Mouse (Mus musculus): ENCODE results near the gene Zfp867.

Zfp867 gene

DNA sequence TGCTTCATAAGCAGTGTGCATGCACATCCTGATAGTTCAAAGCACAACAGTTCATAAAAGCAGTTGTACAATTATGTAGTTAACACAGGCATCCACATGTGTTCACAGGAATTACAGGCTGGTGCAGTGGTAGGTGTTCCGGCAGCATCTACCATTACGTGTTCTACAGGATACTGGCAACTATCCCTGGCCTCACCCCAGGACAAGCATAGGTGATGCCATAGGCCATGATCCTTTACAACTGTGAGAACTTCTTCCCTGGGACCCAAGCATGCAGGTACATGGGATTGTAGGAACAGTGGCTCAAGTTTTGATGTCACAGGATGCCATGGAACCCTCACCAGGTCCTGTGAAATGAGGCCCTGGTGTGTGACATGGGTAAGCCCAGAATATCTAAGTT is 11.8 kb downstream of the Zfp867 start:
- DNase-seq (ENCODE audit: low spot score in 2 of 2) = no peak

DNA sequence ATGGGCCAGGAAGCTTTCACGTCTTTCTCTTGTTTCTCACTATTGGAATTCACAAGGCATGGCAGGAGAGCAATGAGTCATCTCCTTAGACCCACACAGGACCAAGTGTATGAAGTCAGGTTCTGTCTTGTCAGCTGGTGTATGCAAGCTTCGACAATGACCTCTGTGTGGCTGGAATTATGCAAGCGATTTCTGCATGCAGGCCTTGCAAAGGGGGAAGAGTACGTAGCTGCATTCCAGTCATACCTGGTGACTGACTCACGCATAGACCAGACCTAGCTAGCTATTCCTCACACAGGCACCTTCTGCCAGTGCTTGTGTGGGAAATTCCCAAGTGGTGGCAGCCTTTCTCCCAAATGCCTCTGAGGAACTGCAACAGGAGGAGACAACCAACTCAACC is 13.3 kb downstream of the Zfp867 start:
- DNase-seq (ENCODE audit: low spot score in 2 of 2) = peak in 1 of 2 experiments; percentile 46

DNA sequence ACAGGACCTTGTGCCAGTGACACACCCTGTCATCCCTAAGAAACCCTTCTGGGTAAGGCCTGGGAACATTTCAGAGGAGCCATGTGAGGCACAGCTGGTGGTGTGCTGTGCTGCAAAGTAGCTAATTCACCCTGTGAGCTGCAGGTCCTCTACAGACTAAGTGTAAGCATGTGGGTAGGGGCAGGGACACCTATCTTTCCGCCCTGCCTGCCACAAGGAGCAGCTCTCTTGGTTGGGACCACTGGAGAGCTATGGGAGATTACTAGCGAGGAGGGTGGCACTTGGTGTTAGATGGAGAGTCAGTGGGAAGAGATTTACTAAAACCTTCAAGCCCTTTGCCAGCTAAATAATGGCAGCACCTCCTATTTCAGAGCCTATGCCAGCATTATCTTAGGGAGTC is 15.4 kb downstream of the Zfp867 start:
- DNase-seq (ENCODE audit: low spot score in 2 of 2) = no peak

DNA sequence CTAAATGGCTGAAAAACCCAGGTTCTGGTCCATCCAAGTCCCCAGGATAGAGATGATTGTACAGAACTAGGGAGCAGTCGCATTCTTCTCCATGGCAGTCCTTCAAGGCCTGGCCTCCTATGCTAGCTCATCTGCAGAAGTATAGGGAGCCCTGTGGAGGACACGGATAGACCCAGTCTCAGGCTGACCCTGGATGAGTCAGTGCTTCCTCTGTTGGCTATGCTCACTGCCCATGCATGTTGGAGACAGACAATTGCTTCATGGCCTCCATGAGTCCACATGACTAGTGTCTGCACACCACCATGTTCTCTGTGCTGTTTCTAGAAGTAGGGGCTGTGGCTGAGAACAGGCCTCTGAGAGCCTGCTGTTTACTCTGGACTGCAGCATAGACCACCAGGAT is 15.9 kb downstream of the Zfp867 start:
- DNase-seq (ENCODE audit: low spot score in 2 of 2) = no peak

DNA sequence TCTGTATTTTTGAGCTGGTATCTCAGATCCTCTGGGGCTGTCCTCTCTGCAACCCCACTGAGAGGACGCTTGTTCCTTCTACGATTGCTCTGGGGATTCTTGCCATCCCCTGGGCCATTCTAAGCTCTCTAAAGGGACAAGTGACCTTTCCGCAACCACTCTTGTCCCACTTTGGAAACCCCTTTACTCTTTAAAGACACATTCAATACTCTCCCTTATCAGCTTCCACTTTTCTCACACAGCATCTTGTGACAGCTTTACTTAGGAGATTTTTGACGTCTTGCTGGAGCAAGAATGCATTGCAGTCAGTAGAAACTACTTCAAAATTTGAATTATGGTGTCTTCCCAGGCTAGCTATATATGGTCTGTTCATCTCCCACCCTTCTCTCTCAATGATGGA is 21.2 kb downstream of the Zfp867 start, which contains the start of gene Snap47:
Snap47 (minus strand) TSS at position 101 of the 400 bp plus-strand sequence.
- no peak for DNase-seq (ENCODE audit: low spot score in 2 of 2)

DNA sequence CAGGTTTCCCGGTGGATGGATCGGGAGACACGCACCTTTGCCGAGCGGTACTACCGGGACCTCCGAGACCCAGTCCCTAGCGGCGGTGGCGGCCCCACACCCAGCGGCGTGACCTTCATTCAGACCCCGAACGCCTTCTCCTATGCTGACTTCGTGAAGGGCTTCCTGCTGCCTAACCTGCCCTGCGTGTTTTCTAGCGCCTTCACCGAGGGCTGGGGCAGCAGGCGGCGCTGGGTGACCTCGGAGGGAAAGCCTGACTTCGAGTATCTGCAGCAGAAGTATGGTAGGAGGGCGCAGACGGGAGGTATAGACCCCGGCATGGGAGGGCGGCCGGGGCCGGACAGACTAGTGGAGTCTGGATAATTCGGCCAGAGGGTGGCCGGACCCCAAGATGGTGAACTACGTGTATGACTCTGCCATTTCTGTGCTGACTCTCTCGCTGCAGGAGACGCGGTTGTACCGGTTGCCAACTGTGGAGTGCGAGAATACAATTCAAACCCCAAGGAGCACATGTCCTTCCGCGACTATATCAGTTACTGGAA is 22.0 kb downstream of the Zfp867 start:
- DNase-seq (ENCODE audit: low spot score in 2 of 2) = peak in 1 of 2 experiments; percentile 22

DNA sequence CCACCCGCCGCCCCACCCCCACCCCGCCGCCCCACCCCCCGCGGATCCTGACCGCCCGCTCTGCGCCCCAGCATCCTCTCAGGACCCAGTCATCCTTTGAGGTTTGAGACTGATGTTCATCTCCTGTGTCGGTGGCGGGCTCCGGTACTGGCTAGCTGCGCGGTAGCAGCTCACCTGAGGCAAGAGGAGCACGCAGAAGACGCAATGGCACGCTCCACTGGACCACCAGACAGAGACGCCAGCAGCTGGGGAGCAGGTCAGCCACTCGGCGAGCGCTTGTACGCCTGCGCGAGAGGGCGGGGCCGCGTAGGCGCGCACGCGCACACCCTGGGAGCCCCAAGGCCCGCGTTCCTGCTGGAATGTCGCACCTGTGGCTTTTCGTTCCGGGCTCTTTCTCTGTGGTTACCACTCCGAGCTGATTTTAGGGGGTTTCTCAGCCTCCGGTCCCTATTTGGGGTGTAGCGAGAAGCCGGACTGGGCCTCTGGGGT is 22.5 kb downstream of the Zfp867 start, which contains the start of gene Jmjd4:
Jmjd4 (plus strand) TSS at position 305 of the 489 bp plus-strand sequence.
- peak; percentile 81 to 92 for DNase-seq (ENCODE audit: low spot score in 2 of 2)

DNA sequence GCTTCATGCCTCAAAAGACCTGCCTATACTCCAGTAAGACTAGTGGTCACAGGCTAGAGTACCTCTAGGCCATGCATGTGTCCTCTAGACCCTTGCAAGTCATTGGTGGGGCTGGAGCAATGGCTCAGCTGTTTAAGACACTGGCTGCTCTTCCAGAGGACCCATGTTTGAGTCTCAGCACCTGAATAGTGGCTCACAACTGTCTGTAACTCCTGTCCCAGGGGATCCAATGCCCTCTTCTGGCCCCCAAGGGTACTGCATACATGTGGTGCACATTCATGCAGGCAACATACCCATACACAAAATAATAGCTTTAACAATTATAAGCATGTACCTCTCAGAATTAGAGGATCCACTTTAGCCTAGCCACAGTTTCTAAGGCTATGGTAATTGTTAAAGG is 29.2 kb downstream of the Zfp867 start:
- no peak for DNase-seq (ENCODE audit: low spot score in 2 of 2)

DNA sequence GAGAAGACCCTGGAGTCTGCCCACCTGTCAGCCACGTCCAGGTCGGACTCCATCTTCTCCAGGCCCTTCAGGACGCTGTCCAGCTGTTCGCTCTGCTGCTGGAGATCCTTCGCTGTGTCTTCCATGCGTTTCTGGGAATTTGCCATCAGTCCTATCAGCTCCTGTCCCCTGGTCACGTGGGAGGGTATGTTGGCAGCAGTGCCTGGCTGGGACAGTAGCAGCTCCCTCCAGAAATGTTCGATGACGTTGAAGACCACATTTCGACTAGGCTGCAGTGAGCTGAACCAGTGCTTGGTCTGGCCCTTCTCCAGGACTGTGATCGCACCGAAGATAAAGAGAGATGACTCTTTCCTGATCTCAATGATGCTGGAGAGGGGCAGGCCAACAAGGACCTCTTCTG is 34.3 kb downstream of the Zfp867 start:
- DNase-seq (ENCODE audit: low spot score in 2 of 2) = no peak

DNA sequence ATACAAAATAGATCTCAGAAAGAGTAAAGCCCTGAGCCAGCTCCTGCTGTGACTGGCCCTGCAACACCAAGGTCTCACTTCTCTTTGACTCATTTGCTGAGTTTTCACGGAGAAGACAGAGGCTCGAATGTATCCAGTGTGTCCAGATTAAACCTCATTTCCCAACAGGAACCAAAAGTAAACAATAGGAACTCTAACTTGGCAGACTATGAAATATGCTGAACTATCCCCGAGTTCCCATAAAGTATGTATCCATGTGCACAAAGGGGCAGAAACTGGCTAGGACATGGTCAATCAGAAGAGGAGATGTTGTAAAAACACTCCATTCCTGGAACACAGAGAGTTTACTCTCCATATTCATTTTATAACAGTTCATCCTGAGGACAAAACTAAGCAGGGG is 40.0 kb downstream of the Zfp867 start:
- no peak for DNase-seq (ENCODE audit: low spot score in 2 of 2)

DNA sequence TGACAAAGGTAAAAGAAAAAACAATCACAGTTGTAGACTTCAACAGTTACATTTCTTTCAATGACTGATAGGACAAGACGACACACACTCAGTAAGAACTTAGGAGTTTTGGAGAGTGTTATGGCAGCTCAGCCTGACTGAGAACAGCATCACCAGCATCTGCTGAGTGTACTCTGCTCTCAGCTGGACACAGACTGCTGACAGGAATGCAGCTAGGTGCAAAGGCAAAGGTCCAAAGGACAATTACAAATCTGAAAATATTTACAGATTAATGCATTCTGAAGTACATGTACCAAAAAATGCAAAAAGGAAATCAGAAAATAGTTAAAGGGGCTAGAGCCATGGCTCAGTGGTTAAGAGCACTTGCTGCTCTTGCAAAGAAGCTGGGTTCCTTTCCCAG is 42.3 kb downstream of the Zfp867 start:
- no peak for DNase-seq (ENCODE audit: low spot score in 2 of 2)

DNA sequence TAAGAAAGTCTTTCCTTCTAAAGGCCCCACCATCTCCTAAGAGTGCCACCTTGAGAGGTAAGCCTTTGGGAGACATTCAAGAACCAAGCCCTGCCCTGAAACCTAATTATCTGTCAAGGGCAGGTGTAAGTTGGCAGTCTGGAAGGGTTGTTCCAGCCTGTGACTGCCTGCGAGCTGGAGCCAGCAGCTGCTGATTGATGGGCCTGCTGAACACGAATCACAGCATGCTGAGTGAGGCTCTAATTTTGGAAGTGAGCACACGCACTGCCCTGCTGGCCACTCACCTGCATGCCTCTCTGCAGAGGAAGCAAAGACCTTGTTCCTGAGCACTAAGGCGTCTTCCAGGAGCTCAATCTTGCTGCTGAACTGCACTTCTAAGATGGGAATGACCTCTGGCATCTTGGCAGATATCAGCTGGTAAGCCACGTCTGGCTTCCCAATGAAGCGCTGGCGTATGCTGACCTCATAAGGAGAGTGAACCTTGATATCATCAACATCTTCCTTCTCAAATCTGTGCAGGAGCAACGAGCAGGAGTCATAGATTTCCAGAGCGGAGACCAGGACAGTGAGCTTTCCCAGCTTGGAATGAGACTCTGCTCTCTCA is 44.1 kb downstream of the Zfp867 start:
- DNase-seq (ENCODE audit: low spot score in 2 of 2) = no peak

DNA sequence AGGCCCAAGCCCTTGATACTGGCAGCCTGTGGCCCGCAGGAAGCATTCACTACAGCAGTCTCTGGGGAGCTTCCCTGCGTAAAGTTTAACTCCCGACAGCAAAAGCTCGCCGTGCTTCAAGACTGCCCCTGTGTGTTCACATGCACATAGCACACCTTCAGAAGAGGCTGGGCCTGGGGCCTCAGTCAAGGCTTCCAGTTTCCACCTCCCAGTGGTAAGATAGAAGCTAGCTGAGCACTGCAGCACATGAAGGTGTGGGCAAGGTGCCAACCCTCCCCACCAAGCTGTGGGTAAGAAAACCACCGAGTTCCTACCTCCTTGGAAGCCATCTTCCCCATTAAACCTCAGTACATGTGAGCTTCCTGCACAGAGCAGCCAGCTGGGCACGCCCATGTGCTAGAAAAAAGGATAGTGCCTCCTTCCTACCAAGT is 46.6 kb downstream of the Zfp867 start:
- DNase-seq (ENCODE audit: low spot score in 2 of 2) = peak in 1 of 2 experiments; percentile 40

DNA sequence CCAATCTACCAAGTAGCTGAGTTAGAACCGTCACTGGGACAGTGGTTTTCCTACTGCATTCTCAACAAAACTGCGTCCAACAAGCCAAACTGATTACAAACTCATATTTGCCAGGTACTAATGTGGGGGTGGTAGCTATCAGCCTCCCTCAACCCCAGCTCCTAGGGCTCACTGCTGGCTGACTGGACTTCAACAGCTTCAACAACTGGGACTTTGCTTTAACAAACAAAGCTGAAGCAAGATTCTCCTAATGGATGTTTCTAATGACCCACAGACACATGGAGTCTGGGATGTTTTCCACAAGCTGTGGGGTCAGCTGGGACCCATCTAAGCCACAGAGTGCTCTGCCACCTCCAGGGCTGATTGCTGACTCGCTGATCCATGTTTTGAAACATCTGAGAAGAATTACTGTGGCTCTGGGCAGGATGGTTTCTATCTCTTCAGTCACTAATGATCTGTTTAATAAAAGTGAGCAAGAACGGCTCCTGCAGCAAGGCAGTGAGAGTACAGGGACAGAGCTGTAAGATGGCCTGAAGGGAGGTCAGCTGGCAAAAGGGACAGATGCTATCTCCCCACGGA is 49.2 kb downstream of the Zfp867 start:
- no peak for DNase-seq (ENCODE audit: low spot score in 2 of 2)

DNA sequence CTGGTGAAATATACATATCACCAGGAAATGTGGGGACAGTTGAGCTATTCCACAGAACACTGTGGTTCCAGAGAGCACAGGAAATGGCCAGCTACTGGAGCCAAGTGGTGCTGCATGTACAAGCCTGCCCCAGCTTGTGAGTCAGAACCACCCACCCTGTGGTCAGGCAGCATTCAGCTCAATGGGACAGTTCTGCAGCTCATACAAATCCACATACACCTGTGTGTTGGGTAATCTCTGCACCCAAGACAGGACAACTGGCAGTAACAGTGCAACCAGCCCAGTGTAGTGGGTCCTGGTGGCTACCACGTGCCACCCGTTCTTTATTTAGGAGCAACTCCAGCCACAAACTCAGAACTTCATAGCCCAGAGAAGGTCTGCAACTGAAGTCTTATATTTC is 50.3 kb downstream of the Zfp867 start:
- no peak for DNase-seq (ENCODE audit: low spot score in 2 of 2)

DNA sequence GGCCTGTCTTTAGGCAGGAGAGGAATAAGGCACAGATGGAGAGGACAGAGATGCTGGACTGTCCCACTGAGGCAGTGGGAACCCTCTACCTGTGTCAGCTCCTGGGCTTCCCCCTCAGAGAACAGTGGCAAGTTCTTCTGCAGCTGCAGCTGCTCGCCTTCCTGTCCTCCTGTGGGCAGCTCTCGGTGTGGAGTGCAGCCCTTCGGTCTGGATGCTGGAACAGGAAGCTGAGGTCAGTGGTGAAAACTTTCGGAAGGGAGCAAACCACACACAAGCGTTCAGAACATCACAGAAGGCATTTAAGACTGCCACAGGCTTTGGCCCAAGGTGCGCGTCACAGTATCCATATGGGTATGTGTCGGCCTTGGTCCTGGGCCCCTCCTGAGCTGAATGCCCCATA is 50.8 kb downstream of the Zfp867 start:
- no peak for DNase-seq (ENCODE audit: low spot score in 2 of 2)

DNA sequence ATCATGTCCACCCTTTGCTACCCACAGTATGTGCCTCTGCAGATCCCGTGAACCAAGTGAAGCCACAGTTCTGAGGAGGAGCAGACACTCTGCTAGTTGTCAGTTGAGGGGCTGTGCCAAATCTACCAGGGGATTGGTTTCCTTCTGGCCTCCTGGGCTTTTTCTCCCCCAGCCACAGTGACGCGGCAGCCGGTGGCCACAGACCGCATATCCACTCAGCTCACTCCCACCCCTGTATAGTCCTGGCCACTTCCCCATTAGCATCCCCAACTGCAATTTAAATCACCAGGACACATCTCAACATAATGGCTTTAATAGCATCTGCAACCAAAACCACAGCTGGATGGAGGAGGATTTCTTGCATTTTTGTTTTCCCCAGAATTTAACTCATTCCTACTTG is 53.6 kb downstream of the Zfp867 start:
- no peak for DNase-seq (ENCODE audit: low spot score in 2 of 2)

DNA sequence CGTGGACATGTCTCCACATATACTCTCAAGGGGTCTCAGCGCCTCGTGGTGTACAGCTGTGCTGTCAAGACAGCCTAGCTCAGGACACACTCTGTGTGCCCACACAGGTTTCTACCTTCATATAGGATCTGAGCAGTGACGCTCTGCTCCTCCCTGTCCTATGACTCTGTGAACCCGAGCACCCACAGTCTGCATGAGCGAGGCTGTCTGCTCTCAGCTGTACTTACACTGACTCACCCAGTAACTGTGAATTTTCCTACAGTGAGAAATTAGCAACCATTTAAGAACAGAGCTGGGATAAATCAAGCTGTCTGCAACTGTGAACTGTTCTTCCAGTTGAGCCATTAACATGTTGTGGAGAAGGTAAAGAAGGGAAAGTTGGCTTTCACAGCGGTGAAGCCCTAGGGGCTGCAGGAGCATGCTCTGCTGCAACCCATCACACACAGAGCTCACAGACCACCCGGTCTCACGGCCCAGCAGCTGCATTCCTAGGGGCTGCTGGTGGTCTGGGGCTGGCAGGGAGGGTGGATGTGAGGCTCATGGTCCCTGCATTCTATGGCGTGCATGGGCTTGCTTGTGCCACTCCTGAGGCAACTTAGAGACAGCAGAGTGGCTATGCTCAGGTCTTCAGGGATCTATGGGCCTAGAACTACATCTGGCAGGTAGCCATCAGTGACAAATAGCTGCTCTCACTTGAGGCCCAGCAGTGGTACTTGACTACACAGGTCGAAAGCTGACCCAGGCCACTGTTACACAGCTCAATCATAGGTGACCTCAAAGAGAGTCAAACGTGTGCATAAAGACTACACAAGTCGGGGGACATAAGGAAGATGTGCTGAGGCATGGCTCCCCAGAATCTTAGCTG is 59.0 kb downstream of the Zfp867 start:
- DNase-seq (ENCODE audit: low spot score in 2 of 2) = peak; percentile 17 to 37

DNA sequence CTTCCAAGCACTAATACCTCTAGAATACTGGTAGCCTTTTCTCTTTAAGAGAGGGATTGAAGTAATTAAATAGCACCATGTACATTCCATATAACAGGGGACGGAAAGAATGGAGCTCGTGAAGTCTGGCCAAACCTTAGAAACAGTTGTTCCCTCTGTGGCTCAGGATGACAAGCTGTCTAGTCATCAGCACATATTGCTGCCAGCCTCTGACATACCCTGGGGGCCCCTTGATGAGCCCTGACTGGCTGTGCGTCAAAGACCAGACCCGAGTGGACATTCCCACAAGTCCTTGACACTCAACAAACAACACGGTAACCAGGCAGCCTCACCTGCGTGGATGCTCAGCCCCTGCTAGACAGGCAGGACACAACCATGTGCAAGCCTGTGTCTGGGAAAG is 60.2 kb downstream of the Zfp867 start:
- DNase-seq (ENCODE audit: low spot score in 2 of 2) = no peak

All from left cerebral cortex, adult 9 months (tissue).